Mouse (Mus musculus) spleen, adult 2 months (tissue): ENCODE data around the gene Rnf213. TPM values are rescaled to one million over a fixed set of nuclear protein-coding genes. Genes with fewer than 3 reads are reported as not detected.

Experiments
- DNase-seq, 2 experiments: peaks; one replicate each; pipeline versions ENCODE4 v3.0.0 to v3.0.0-alpha.2; 2012 to 2021; ENCODE audit warnings: low spot score in 2 of 2, low read depth in 1 of 2
- H3K27ac ChIP-seq: fragments of 200-500 bp; 2 replicates; pipeline ENCODE4 v1.5.1; 2012; ENCODE audit warnings: low read length, inconsistent platforms; ENCODE audit not compliant: insufficient read depth
- H3K27me3 ChIP-seq: fragments of 200-500 bp; 2 replicates; pipeline ENCODE4 v1.6.1; 2012; ENCODE audit warnings: mild to moderate bottlenecking, moderate library complexity, low read length, inconsistent platforms; ENCODE audit not compliant: control insufficient read depth, insufficient read depth
- H3K36me3 ChIP-seq: fragments of 200-500 bp; 2 replicates; pipeline ENCODE4 v1.6.1; 2012; ENCODE audit warnings: mild to moderate bottlenecking, low read length, inconsistent platforms; ENCODE audit not compliant: control insufficient read depth, insufficient read depth
- H3K4me1 ChIP-seq: fragments of 200-500 bp; 2 replicates; pipeline ENCODE4 v1.6.1; 2011; ENCODE audit warnings: inconsistent platforms; ENCODE audit not compliant: control insufficient read depth, insufficient read depth, insufficient read length
- H3K4me3 ChIP-seq: fragments of 200-500 bp; 2 replicates; pipeline ENCODE4 v1.5.1; 2011; ENCODE audit warnings: mild to moderate bottlenecking, inconsistent platforms; ENCODE audit not compliant: insufficient read depth, insufficient read length; ENCODE audit errors: extremely low read depth
- CTCF ChIP-seq: fragments of 200-500 bp; IDR thresholded peaks from 2 replicates; pipeline ENCODE4 v1.5.1; 2011; ENCODE audit warnings: mild to moderate bottlenecking, inconsistent platforms; ENCODE audit not compliant: insufficient read depth, insufficient read length, insufficient replicate concordance; ENCODE audit errors: extremely low read depth
- POLR2A ChIP-seq: fragments of 200-500 bp; IDR thresholded peaks from 2 replicates; pipeline ENCODE4 v1.6.1; 2011; ENCODE audit warnings: low read depth, low read length, inconsistent platforms
- WGBS: fragments of 180-500 bp; shearing (Covaris S2); methylation state at CpG from one replicate; pipeline ENCODE4 v1.1.7; 2018; 5-methylcytosine and 5-hydroxymethylcytosine counted together
- polyA plus RNA-seq: library from polyadenylated mRNA; depleted of rRNA; stranded (reverse); fragments of >200 nt; gene quantifications from 2 replicates; pipeline ENCODE4 v1.2.3, GENCODE M21; 2012

Rnf213 gene
- polyA plus RNA-seq, 1 experiment: 29.1 TPM

- peak overlapping the region; percentile 88 for H3K27ac ChIP-seq
- H3K4me3 ChIP-seq: peak overlapping the region; percentile 78
- H3K4me1 ChIP-seq: peaks cover 26% of the 10 kb centered on the region; the same call in 1 of the 2 replicates
- H3K27me3 ChIP-seq: no peaks in the 10 kb centered on the region
- 1% methylated on average over 23 of the region's 23 CpGs for WGBS
- peak; percentile 60 to 74 for DNase-seq
- H3K36me3 ChIP-seq: peaks cover 5% of the 10 kb centered on the region
- TF ChIP-seq POLR2A (no peak; the same call in 1 of the 2 replicates), CTCF (no peak)
These were observed 38.0 kb upstream of the Rnf213 start for GRCm38 (mm10) chr11:119354798-119355442.

DNA sequence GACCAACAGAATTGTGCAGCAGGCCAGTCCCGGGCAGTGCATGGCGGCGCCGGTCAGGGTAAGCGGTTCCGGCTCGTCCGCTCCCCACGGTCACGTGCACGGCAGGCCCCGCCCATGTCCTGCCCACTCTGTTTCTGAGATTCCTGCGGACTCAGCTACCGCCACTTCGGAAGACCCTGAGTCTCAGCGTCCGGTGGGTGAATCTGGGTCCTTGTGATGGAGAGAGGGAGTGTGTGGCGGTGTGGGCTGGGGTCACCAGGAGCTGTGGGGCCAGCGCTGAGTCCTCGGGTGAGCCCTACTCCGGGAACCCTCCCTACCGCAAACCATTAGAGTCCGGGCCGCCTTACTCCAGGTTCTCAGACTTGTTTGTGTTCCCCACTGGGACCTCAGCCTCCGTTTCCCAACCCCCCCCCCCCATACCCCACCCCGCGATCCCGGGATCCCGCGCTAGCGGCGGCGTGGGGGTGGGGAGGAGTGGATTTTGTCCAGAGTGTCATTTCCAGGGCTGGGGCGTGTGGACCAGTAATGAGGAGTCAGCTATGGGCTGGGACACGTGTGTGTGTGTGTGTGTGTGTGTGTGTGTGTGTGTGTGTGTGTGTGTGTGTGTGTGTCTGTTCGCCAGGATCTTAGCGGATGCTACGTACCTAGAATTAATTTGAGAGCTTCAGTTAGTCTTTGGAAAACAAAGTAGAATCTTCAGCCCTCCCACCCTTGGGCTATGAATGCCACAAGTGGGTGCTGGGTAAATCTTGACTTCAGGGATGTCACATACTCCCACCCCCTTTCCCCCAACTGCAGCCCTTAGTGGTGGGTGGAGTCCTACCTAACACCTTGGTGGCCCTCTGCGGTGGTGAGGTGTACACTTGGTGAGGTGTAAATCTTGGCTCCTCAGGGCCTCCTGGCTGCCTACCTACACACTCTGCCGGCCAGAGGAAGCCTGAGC is 37.2 kb upstream of the Rnf213 start, which contains the start of the genes Sgsh and Slc26a11:
TSS of gene Sgsh (minus strand) at position 94 of the 943 bp plus-strand sequence.
TSS of gene Slc26a11 (plus strand) at position 115 of the 943 bp plus-strand sequence.
- Histone ChIP-seq H3K36me3 (peaks cover 1% of the 10 kb centered on the region; the same call in 1 of the 2 replicates), H3K27ac (peak within 1 kb of the TSS; percentile 88), H3K4me1 (peaks cover 26% of the 10 kb centered on the region; the same call in 1 of the 2 replicates), H3K4me3 (peak within 1 kb of the TSS; percentile 78), H3K27me3 (no peaks in the 10 kb centered on the region)
- peak; percentile 27 to 92 for DNase-seq
- no peak for TF ChIP-seq CTCF
- TF ChIP-seq POLR2A: peak; percentile 68; the same call in 1 of the 2 replicates
- WGBS: 3% methylated on average over 38 of the region's 40 CpGs

DNA sequence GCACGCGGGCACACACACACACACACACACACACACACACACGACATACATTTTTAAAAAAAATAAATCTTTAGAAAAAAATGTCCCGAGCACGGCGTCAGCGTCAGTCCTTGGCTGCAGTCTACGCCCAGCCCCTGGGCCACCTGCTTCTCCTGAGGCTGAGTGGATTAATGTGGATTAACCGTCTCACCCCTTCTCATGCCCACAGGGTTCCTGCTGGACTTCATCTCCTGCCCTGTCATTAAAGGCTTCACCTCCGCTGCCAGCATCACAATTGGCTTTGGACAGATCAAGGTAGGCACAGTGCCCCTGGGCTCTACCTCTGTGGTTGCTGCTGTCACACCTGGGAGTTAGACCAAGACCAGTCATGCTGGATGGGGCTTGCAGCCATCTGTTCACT is 33.8 kb upstream of the Rnf213 start:
- TF ChIP-seq CTCF: no peak
- no peak for TF ChIP-seq POLR2A
- Histone ChIP-seq H3K4me1 (peaks cover 6% of the 10 kb centered on the region; the same call in 1 of the 2 replicates), H3K27ac (no peak overlapping the region), H3K36me3 (peaks cover 7% of the 10 kb centered on the region; the same call in 1 of the 2 replicates), H3K4me3 (no peak overlapping the region), H3K27me3 (no peaks in the 10 kb centered on the region)
- DNase-seq: no peak
- 92% methylated on average over 10 of the region's 10 CpGs for WGBS

DNA sequence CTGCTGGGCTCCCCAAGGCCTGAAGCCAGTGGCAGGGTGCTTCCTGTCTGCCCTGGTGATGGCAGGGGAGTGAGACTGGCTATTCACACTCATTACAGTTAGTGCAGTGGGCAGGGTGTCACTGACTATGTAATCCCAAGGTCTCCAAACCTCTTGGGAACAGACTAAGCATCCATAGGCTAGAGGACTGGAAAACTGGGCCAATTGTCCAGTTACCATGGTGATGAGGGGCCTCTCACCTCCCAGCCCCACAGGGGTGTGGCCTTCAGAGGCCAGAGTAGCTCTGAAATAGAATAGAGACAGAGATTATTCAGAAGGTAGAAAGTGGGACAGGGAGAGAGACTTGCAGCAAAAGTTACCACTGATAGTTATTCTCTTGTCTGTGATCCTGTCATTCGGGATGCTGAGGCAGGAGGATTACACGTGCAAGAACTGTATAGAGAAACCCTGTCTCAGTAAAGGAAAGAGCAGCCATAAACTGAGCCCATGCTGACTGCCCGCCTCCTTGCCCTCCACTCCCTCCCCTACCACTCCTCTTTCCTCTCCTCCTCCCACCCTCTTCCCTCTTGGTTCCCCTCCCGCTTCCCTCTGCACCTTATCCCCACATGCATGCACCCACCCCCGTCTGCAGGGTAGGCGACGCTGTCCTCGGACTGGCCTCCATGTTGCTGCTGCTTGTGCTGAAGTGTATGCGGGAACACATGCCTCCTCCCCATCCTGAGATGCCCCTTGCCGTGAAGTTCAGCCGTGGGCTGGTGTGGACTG is 29.9 kb upstream of the Rnf213 start:
- DNase-seq: no peak
- Histone ChIP-seq H3K4me3 (no peak overlapping the region), H3K36me3 (peaks cover 7% of the 10 kb centered on the region; the same call in 1 of the 2 replicates), H3K4me1 (no peaks in the 10 kb centered on the region), H3K27ac (no peak overlapping the region), H3K27me3 (no peaks in the 10 kb centered on the region)
- TF ChIP-seq CTCF (no peak), POLR2A (no peak)
- 53% methylated on average over 11 of the region's 11 CpGs for WGBS

- DNase-seq: peak; percentile 58 to 73
- Histone ChIP-seq H3K27ac (no peak overlapping the region), H3K27me3 (no peaks in the 10 kb centered on the region), H3K4me3 (no peak overlapping the region), H3K4me1 (no peaks in the 10 kb centered on the region), H3K36me3 (peaks cover 7% of the 10 kb centered on the region; the same call in 1 of the 2 replicates)
- no peak for TF ChIP-seq POLR2A
- peak; percentile 91 for TF ChIP-seq CTCF
- WGBS: 31% methylated on average over 11 of the region's 11 CpGs
These were observed 29.3 kb upstream of the Rnf213 start for GRCm38 (mm10) chr11:119363534-119364145.

- H3K27ac ChIP-seq: no peak overlapping the region
- no peak for DNase-seq
- H3K4me1 ChIP-seq: no peaks in the 10 kb centered on the region
- TF ChIP-seq CTCF: no peak
- no peak for TF ChIP-seq POLR2A
- 71% methylated on average over 6 of the region's 6 CpGs for WGBS
- no peak overlapping the region for H3K4me3 ChIP-seq
- H3K36me3 ChIP-seq: peaks cover 6% of the 10 kb centered on the region
- no peaks in the 10 kb centered on the region for H3K27me3 ChIP-seq
These were observed 17.5 kb upstream of the Rnf213 start for GRCm38 (mm10) chr11:119375425-119375824.
